In genomic region chr11:81996172-81996841, GRCm38 (mm10) we compare ENCODE assay signal across 9 mouse cellular contexts. TPM values are rescaled to one million over a fixed set of nuclear protein-coding genes. Genes with fewer than 3 reads are reported as not detected.
DNase-seq lines count a peak whose midpoint lies in the region; TF ChIP-seq lines count a peak whose summit lies in the region.
"Had no signal": no experiment of that assay in that cellular context is flagged by ENCODE, and none has a peak within 500 bp of the region (broad histone marks: within the 10 kb centered on the region; RNA-seq: fewer than 3 reads in every experiment).

No protein-coding gene starts in this region.

- peak; percentile 75 for DNase-seq in adrenal gland, adult 2 months
- peak; percentile 72 for DNase-seq in embryo, embryonic 11 days
- DNase-seq in heart, adult 2 months: peak; percentile 62 to 79
- DNase-seq in layer of hippocampus, adult 8-10 months (ENCODE audit: low spot score in 2 of 2): peak; percentile 48 to 86
- peak; percentile 66 for DNase-seq in lung, postnatal 14 days
- peak; percentile 83 to 85 for DNase-seq in right cerebral cortex, adult 2 months (ENCODE audit: low spot score in 2 of 2)
- peak; percentile 60 to 68 for DNase-seq in urinary bladder, postnatal 4 days (ENCODE audit: low spot score in 2 of 2)

- H3K27me3 ChIP-seq in E14TG2a.4 (ENCODE audit: insufficient read depth, low read length): no peaks in the 10 kb centered on the region; the same call in 1 of the 2 replicates
- H3K27me3 ChIP-seq in heart, adult 2 months (ENCODE audit: control insufficient read depth, insufficient read depth, low read length): no peaks in the 10 kb centered on the region

- peak; percentile 87 for TF ChIP-seq CTCF in E14TG2a.4 (conservative IDR thresholded peaks at IDR 0.05; ENCODE audit: low read length)
- 0 out of 2 replicates have a peak, but pooled peaks have one; percentile 100 for TF ChIP-seq CTCF in heart, adult 2 months (IDR thresholded peaks at IDR 0.05)

- no peaks in the 10 kb centered on the region for H3K4me1 ChIP-seq in E14TG2a.4 (replicated peaks; ENCODE audit: low read depth, low read length)
- H3K4me1 ChIP-seq in heart, adult 2 months (ENCODE audit: control insufficient read depth, insufficient read depth, low read length): no peaks in the 10 kb centered on the region
- H3K4me1 ChIP-seq: megakaryocyte, embryonic 14.5 days had no signal

- no peak overlapping the region for H3K4me3 ChIP-seq in E14TG2a.4 (replicated peaks; ENCODE audit: low read length)
- H3K4me3 ChIP-seq in heart, adult 2 months: no peak overlapping the region
- H3K4me3 ChIP-seq: megakaryocyte, embryonic 14.5 days had no signal

- TF ChIP-seq EP300 in heart, adult 2 months (IDR thresholded peaks at IDR 0.05; ENCODE audit: insufficient read depth, low read depth, low read length): peak; percentile 94

- no peaks in the 10 kb centered on the region for H3K36me3 ChIP-seq in E14TG2a.4 (ENCODE audit: insufficient read depth, low read length)
- H3K36me3 ChIP-seq in heart, adult 2 months (ENCODE audit: control insufficient read depth, insufficient read depth, low read length): no peaks in the 10 kb centered on the region

- H3K9ac ChIP-seq in heart, adult 2 months (ENCODE audit: low read depth, low read length): no peak overlapping the region

- H3K79me2 ChIP-seq in heart, adult 2 months (replicated peaks; ENCODE audit: control insufficient read depth, insufficient read depth, low read length): no peaks in the 10 kb centered on the region

- intact Hi-C loops in heart, adult 2 months (cut with DNase I): loop anchor here (1.0 to 2.0 kb wide), 2 partner anchors 48 to 181 kb away; partner anchors contain the start of gene Ccl7

- H3K27ac ChIP-seq in heart, adult 2 months: no peak overlapping the region

- WGBS in heart, adult 2 months: 68% methylated on average over 10 of the region's 10 CpGs

- no peak for TF ChIP-seq POLR2A in heart, adult 2 months (IDR thresholded peaks at IDR 0.05; ENCODE audit: insufficient read depth, low read depth, low read length)

- H3K9me3 ChIP-seq in E14TG2a.4 (ENCODE audit: low read length): peaks cover 11% of the 10 kb centered on the region

RNA-seq across cellular contexts. Expression of gene Asic2, which starts 28.1 kb away (rescaled TPM):
- total RNA-seq in adrenal gland, adult 2 months (2021): 1 to 10 TPM; 2.1 to 2.7 TPM
- polyA plus RNA-seq in adrenal gland, adult 2 months (2012; rRNA removed): 1.9 and 3.3 TPM in 2 replicates
- not detected for total RNA-seq in heart, adult 2 months (2021)
- 0.06 TPM in 1 of 2 replicates, not detected in the other for polyA plus RNA-seq in heart, adult 2 months (2012; rRNA removed)
- total RNA-seq in layer of hippocampus, adult 8-10 months (2022): 10 to 100 TPM; 53.7 to 58.2 (median 54.8) TPM

RNA-seq across cellular contexts. Expression of gene Ccl2, which starts 39.1 kb away (rescaled TPM):
- total RNA-seq in adrenal gland, adult 2 months (2021): 1 to 10 TPM in 1 of 2 experiments, under 1 TPM in 1; 0.98 to 2.0 TPM
- polyA plus RNA-seq in adrenal gland, adult 2 months (2012; rRNA removed): 4.1 and 5.5 TPM in 2 replicates
- total RNA-seq in heart, adult 2 months (2021): 1 to 10 TPM; 1.1 to 1.6 TPM
- polyA plus RNA-seq in heart, adult 2 months (2012; rRNA removed): 4.6 and 5.5 TPM in 2 replicates
- under 1 TPM in 1 of 4 experiments, not detected in 3; 0.56 TPM for total RNA-seq in layer of hippocampus, adult 8-10 months (2022)

RNA-seq across cellular contexts. Expression of gene Gm17268, which starts 42.1 kb away (rescaled TPM):
- not detected for total RNA-seq in adrenal gland, adult 2 months (2021)
- not detected in 2 replicates for polyA plus RNA-seq in adrenal gland, adult 2 months (2012; rRNA removed)
- total RNA-seq in heart, adult 2 months (2021): not detected
- polyA plus RNA-seq in heart, adult 2 months (2012; rRNA removed): not detected in 2 replicates
- not detected for total RNA-seq in layer of hippocampus, adult 8-10 months (2022)

RNA-seq across cellular contexts. Expression of gene Ccl7, which starts 49.2 kb away (rescaled TPM):
- 1 to 10 TPM in 1 of 2 experiments, under 1 TPM in 1; 0.49 to 2.9 TPM for total RNA-seq in adrenal gland, adult 2 months (2021)
- 0.28 and 0.48 TPM in 2 replicates for polyA plus RNA-seq in adrenal gland, adult 2 months (2012; rRNA removed)
- total RNA-seq in heart, adult 2 months (2021): 1 to 10 TPM in 1 of 2 experiments, under 1 TPM in 1; 0.68 to 1.7 TPM
- polyA plus RNA-seq in heart, adult 2 months (2012; rRNA removed): 1.1 and 1.4 TPM in 2 replicates
- not detected for total RNA-seq in layer of hippocampus, adult 8-10 months (2022)

Comparison
In these comparisons a context has a peak if more than half of its experiments do, and no peak if none do; other contexts are left out.
1. RNA of gene Asic2, which starts 28.1 kb away (total RNA-seq): 53.7 to 58.2 TPM in layer of hippocampus, adult 8-10 months; 2.1 to 2.7 TPM in adrenal gland, adult 2 months and not detected in heart, adult 2 months; every median in the first group is over 10 times any median in the second.
2. Peak in every context shown above with its lines, with median percentiles within 50 percentile points of each other: DNase-seq.